Mouse (Mus musculus): Measurements from ENCODE around the gene Vmn2r100.

The Vmn2r100 gene

DNA sequence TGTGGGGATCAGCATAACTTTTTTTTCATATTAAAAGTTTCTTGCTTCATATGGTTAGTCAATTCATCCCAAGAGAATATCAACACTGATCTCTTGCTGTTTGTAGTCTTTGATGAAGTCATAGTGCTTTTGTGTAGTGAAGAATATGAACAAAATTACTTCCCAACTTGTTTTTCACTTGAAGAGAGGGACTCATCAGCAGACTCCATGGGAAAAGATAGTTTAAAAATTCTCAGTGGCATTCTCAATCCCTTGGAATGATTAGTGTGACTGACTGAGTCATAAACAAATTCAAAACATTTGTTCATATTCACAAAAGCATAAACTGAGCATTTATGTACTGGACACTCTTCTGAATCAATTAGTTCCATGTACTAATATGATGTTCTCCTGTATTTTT is at the start of gene Vmn2r100:
TSS of gene Vmn2r100 (plus strand) at position 301 of the 400 bp plus-strand sequence.
- in situ Hi-C loops (cut with MseI, MboI), result no loop called here

GRCm38 (mm10) chr17:19482866-19483265 is 21.7 kb upstream of the Vmn2r100 start:
- in situ Hi-C loops (cut with MseI, MboI), result no loop called here

DNA sequence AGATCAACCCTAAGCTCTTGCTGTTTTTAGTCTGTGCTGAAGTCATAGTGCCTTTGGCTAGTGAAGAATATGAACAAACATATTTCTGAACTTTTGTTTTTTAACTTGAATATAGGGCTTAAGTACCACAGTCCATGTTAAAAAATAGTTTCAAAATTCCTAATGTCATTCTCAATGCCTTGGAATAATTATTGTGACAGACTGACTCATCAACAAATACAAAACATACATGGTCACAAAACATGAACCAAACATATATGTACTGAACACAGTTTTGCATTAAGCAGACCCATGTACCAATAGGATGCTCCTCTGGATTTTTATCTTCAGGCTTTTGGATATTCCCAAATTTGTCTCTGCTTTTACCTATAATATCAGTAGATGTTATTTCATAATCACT is 72.4 kb downstream of the Vmn2r100 start, which contains the start of gene Vmn2r101:
TSS of gene Vmn2r101 (plus strand) at position 301 of the 400 bp plus-strand sequence.
- in situ Hi-C loops (cut with MseI, MboI), result no loop called here
